Mouse (Mus musculus) lung, postnatal 10 days (tissue): ENCODE data around the gene Tdpoz5.
"Not testable (repeated sequence)": the region's sequence is repeated elsewhere in the genome, so short reads cannot be mapped to it uniquely, and the experiment has no call there.

Source experiments
- DNase-seq: peaks from one replicate; pipeline ENCODE4 v3.0.0; 2021

The Tdpoz5 gene

DNA sequence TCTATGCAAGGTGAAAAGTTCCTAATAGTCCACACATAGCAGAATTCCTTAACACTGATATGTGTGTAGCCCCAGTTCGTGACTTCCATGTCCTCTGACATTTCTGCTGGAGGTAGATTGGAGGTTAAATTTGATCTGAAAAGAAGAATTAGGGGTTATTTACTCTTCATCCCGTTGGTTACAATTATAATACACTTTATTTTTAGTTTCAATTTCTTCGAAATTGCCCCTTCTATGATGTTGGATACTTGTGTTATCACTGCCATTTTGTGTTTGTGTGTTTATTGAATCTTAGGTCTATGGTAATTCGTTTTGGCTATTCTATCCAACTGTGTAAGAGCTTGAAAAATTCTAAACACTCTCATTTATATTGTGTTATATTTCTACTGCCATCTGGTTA is at the start of gene Tdpoz5:
Gene Tdpoz5 (minus strand): TSS at position 101 of the 400 bp plus-strand sequence.
- DNase-seq: not testable (repeated sequence)

DNA sequence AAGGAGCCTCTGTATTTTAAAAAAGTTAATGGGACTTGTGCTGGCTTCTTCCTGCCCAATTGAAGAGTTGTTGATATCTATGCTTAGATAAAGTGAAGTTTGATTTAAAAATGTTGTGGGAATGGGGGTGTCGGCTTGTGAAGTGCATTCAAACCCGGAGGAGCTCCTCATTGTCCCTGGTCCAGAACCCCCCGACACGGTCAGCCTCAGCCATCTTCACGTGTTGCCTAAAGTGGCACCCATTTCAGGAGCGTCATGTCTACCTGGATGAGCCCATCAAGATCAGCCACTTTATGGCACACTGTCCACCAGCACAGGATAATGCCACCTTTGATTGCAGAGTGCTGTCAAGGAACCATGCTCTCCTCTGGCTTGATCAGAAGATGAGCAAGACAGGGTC is 7.8 kb upstream of the Tdpoz5 start:
- not testable (repeated sequence) for DNase-seq

- not testable (repeated sequence) for DNase-seq
Measured at GRCm38 (mm10) chr3:93943443-93943842, 17.7 kb downstream of the Tdpoz5 start, which contains the start of gene Gm9117. TSS of gene Gm9117 (minus strand) at chr3:93943543.

GRCm38 (mm10) chr3:93938386-93938785 is 22.7 kb downstream of the Tdpoz5 start:
- not testable (repeated sequence) for DNase-seq
